Mouse (Mus musculus) C2C12 (cell line): ENCODE measurements around the gene Il20rb.

ENCODE experiments used
- CEBPB ChIP-seq: IDR thresholded peaks from one replicate; pipeline ENCODE4 v1.6.1; 2011; ENCODE audit warnings: low read depth, mild to moderate bottlenecking, control low read depth, moderate library complexity
- CTCF ChIP-seq: IDR thresholded peaks from one replicate; pipeline ENCODE4 v1.5.1; 2011; ENCODE audit not compliant: control insufficient read depth, insufficient read depth, insufficient read length
- FOSL1 ChIP-seq: IDR thresholded peaks from one replicate; pipeline ENCODE4 v1.8.0; 2011; ENCODE audit warnings: mild to moderate bottlenecking, low read length; ENCODE audit not compliant: poor library complexity, insufficient read depth, severe bottlenecking
- MAX ChIP-seq: IDR thresholded peaks from one replicate; pipeline ENCODE4 v1.6.1; 2011; ENCODE audit warnings: mild to moderate bottlenecking, control low read depth
- MYOD1 ChIP-seq: IDR thresholded peaks from one replicate; pipeline ENCODE4 v1.6.1; 2011; ENCODE audit warnings: low read depth; ENCODE audit not compliant: control insufficient read depth, insufficient read length
- MYOG ChIP-seq: IDR thresholded peaks from one replicate; pipeline ENCODE4 v1.6.1; 2011; ENCODE audit not compliant: control insufficient read depth, insufficient read length; ENCODE audit errors: extremely low read depth
- USF1 ChIP-seq: IDR thresholded peaks from one replicate; pipeline ENCODE4 v1.6.1; 2011; ENCODE audit warnings: low read depth, mild to moderate bottlenecking, control low read depth, moderate library complexity

DNA sequence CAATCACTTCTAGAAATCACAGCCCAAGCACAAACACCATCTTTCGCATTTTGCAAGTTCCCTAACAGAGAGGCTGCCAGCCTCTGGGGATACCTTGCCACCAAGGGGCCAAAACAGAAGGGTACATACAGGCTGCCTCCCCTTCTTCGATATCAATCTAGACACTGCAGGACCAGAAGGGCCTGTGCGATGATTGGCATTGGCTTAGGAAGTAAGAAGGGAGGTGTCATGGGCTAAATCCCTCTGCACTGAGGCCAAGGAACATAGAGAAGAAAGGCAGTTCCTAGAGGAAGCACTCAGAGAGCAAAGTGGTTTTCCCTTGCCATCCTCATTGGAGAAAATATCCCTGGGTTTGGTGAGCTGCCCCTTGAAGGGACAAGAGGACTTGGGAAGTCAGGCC is 16.9 kb downstream of the Il20rb start:
- TF ChIP-seq CTCF (no peak), CEBPB (no peak), MAX (no peak), USF1 (no peak), MYOD1 (no peak), FOSL1 (no peak), MYOG (no peak)
